Mouse (Mus musculus): Measurements from ENCODE around the gene Slc22a23. TPM values are rescaled to one million over a fixed set of nuclear protein-coding genes. Genes with fewer than 3 reads are reported as not detected.

The Slc22a23 gene
- total and polyA plus RNA-seq, 3 experiments, result 0.47 to 1.3 (median 0.85) TPM

DNA sequence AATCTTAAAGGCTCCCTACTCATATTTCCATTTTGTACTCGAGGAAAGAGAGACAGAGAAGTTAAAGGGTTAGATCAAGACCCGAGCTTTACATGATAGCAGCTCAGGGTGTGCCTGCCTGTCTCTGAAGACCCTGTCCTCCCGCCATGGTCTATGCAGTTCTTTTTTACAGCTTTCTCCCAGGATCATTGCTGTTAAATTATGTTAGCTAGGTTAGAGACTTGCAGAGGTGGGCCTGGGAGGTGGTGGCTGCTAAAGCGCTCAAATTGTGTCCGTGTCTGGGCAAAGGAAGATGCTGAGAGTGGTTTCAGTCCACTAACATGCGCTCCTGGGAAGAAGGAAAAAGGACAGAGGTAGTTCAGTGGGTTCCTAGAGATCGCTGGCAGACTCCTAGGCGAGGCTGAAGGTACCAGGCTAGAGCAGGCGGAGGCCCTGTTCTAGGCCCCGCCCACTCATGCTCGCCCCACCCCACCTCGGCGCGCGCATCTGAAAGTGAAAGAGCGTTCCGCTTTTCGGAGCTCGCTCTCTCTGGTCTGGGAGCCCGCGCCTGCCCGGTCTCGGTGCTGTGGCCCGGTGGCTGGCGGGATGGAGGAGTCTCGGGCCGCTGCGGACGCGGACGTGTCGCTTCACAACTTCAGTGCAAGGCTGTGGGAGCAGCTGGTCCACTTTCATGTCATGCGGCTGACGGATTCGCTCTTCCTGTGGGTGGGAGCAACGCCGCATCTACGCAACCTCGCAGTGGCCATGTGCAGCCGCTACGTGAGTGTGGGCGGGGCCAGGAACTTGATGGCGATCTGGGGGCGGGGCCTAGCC lies 182.3 kb downstream of the Slc22a23 start, which contains the start of gene Psmg4:
Psmg4 (plus strand) TSS at position 474 of the 813 bp plus-strand sequence.
- no peaks in the 10 kb centered on the region for H3K27me3 ChIP-seq (replicated peaks)
- TF ChIP-seq MYC (IDR thresholded peaks at IDR 0.05; ENCODE audit: low read depth, low read length) (peak; percentile 68; the same call in 1 of the 2 replicates), BHLHE40 (IDR thresholded peaks at IDR 0.05; ENCODE audit: low read depth, low read length) (peak; percentile 32; the same call in 1 of the 2 replicates), KAT2A (IDR thresholded peaks at IDR 0.05; ENCODE audit: insufficient replicate concordance, low read length) (no peak), EP300 (IDR thresholded peaks at IDR 0.05; ENCODE audit: low read length) (no peak), E2F4 (IDR thresholded peaks at IDR 0.05; ENCODE audit: insufficient replicate concordance, low read depth, low read length) (no peak), USF1 (IDR thresholded peaks at IDR 0.05; ENCODE audit: low read depth, low read length) (no peak), MXI1 (IDR thresholded peaks at IDR 0.05; ENCODE audit: low read depth, low read length) (peak; percentile 83), POLR2AphosphoS2 (IDR thresholded peaks at IDR 0.05; ENCODE audit: low read depth, low read length) (no peak), NRF1 (IDR thresholded peaks at IDR 0.05; ENCODE audit: low read depth, low read length) (peak; percentile 83), ELF1 (IDR thresholded peaks at IDR 0.05; ENCODE audit: low read depth, low read length) (peak; percentile 77), IRF4 (IDR thresholded peaks at IDR 0.05; ENCODE audit: low read depth, low read length) (peak; percentile 71; the same call in 1 of the 2 replicates), USF2 (conservative IDR thresholded peaks at IDR 0.05; ENCODE audit: low read depth, low read length) (no peak), ZMIZ1 (IDR thresholded peaks at IDR 0.05; ENCODE audit: low read depth, low read length) (peak; percentile 27), JUND (conservative IDR thresholded peaks at IDR 0.05; ENCODE audit: low read depth, low read length) (no peak), RCOR1 (conservative IDR thresholded peaks at IDR 0.05; ENCODE audit: low read depth, low read length) (no peak), CTCF (conservative IDR thresholded peaks at IDR 0.05 in 1 of 2, IDR thresholded peaks at IDR 0.05 in 1 of 2; ENCODE audit: low read depth in 2 of 2, low read length in 2 of 2) (no peak), CHD1 (IDR thresholded peaks at IDR 0.05; ENCODE audit: low read depth, low read length) (no peak), ZNF384 (IDR thresholded peaks at IDR 0.05; ENCODE audit: low read depth, low read length) (no peak), GABPA (IDR thresholded peaks at IDR 0.05; ENCODE audit: insufficient replicate concordance, low read depth, low read length) (no peak), PAX5 (IDR thresholded peaks at IDR 0.05; ENCODE audit: low read length) (no peak), POLR2A (IDR thresholded peaks at IDR 0.05; ENCODE audit: low read depth, low read length) (peak; percentile 88), RAD21 (IDR thresholded peaks at IDR 0.05; ENCODE audit: low read depth, low read length) (no peak), ZKSCAN1 (IDR thresholded peaks at IDR 0.05; ENCODE audit: borderline replicate concordance, low read depth, low read length) (no peak), HCFC1 (IDR thresholded peaks at IDR 0.05; ENCODE audit: low read depth, low read length) (peak; percentile 79), ZC3H11A (IDR thresholded peaks at IDR 0.05; ENCODE audit: low read depth, low read length) (no peak), MAX (IDR thresholded peaks at IDR 0.05; ENCODE audit: low read length) (0 out of 2 replicates have a peak, but pooled peaks have one; percentile 53), SMC3 (IDR thresholded peaks at IDR 0.05; ENCODE audit: low read depth, low read length) (no peak), MEF2A (IDR thresholded peaks at IDR 0.05; ENCODE audit: borderline replicate concordance, low read depth, low read length) (0 out of 2 replicates have a peak, but pooled peaks have one; percentile 4), SIN3A (IDR thresholded peaks at IDR 0.05; ENCODE audit: low read length) (peak; percentile 12; the same call in 1 of the 2 replicates), JUN (IDR thresholded peaks at IDR 0.05; ENCODE audit: insufficient read depth, low read depth, low read length) (no peak), UBTF (IDR thresholded peaks at IDR 0.05; ENCODE audit: low read depth, low read length) (no peak), CHD2 (IDR thresholded peaks at IDR 0.05; ENCODE audit: low read length) (no peak), ETS1 (conservative IDR thresholded peaks at IDR 0.05; ENCODE audit: low read depth, low read length) (no peak), MAFK (IDR thresholded peaks at IDR 0.05; ENCODE audit: insufficient replicate concordance, low read length) (no peak), TBP (conservative IDR thresholded peaks at IDR 0.05; ENCODE audit: low read depth, low read length) (no peak; the same call in 1 of the 2 replicates), TCF12 (IDR thresholded peaks at IDR 0.05; ENCODE audit: low read depth, low read length) (peak; percentile 78), MAZ (IDR thresholded peaks at IDR 0.05; ENCODE audit: low read depth, low read length) (no peak), NELFE (IDR thresholded peaks at IDR 0.05; ENCODE audit: low read depth, low read length) (peak; percentile 72; the same call in 1 of the 2 replicates)
- H3K27ac ChIP-seq (ENCODE audit: insufficient read depth, low read depth), result peak within 1 kb of the TSS; percentile 97
- H3K79me2 ChIP-seq (replicated peaks; ENCODE audit: control insufficient read depth, extremely low read depth, insufficient read depth, poor library complexity, severe bottlenecking), result peaks cover 22% of the 10 kb centered on the region
- peaks cover 4% of the 10 kb centered on the region for H3K9me3 ChIP-seq (replicated peaks; ENCODE audit: low read length)
- peak within 1 kb of the TSS; percentile 89 for H3K9ac ChIP-seq (ENCODE audit: insufficient read depth, low read depth)
- in situ Hi-C loops (cut with MboI; ENCODE audit: low pct_ligation_motif_present, low pct_unique_long_range_greater_than_20kb, low sequenced_read_pairs), result loop anchor here (5.0 kb wide), 1 partner anchor 110 kb away; no protein-coding TSS in a partner anchor
- peaks cover 20 to 46% of the 10 kb centered on the region in 2 experiments for H3K4me1 ChIP-seq (ENCODE audit: control insufficient read depth in 1 of 2, insufficient read depth in 2 of 2)
- peak within 1 kb of the TSS; percentile 67 to 91 (median 80) for H3K4me3 ChIP-seq (replicated peaks in 1 of 3; ENCODE audit: low read depth in 2 of 3, low read length in 2 of 3, poor library complexity in 1 of 3)
- dilution Hi-C loops (cut with MboI; ENCODE audit: extremely low pct_ligation_motif_present, extremely low pct_unique_long_range_greater_than_20kb, low sequenced_read_pairs), result no loop called here
- DNase-seq (ENCODE audit: extremely low read depth), result peak; percentile 91
- peaks cover 0 to 10% of the 10 kb centered on the region in 2 experiments for H3K36me3 ChIP-seq (replicated peaks in 1 of 2; ENCODE audit: control insufficient read depth in 1 of 2, insufficient read depth in 1 of 2, low read length in 1 of 2)
- peak within 1 kb of the TSS; percentile 96 for H3K4me2 ChIP-seq (ENCODE audit: insufficient read depth, low read depth, poor library complexity, severe bottlenecking)
